Mouse (Mus musculus) hindbrain, postnatal 0 days (tissue): ENCODE data around the gene Rnaseh2b. TPM values are rescaled to one million over a fixed set of nuclear protein-coding genes. Genes with fewer than 3 reads are reported as not detected.
A peak's percentile ranks its signal among the peaks of the same experiment; 100 is the strongest.

Experiments used
- ATAC-seq: fragments of 200-750 bp; cut with Nextera tagmentation; 2 replicates; pipeline ENCODE4 v1.8.0; 2017; ENCODE audit warnings: mild to moderate bottlenecking, moderate TSS enrichment, moderate library complexity
- DNase-seq: peaks from one replicate; pipeline ENCODE4 v3.0.0-alpha.2; 2015; ENCODE audit warnings: low spot score
- H3K27ac ChIP-seq: fragments of 300-500 bp; sonication (generic); 2 replicates; pipeline ENCODE4 v1.5.1; 2014; ENCODE audit warnings: mild to moderate bottlenecking
- H3K27me3 ChIP-seq: fragments of 300-500 bp; sonication (generic); 2 replicates; pipeline ENCODE4 v1.6.1; 2014; ENCODE audit warnings: low read length, mixed read lengths; ENCODE audit not compliant: insufficient read depth
- H3K36me3 ChIP-seq: fragments of 300-500 bp; sonication (generic); 2 replicates; pipeline ENCODE4 v1.6.1; 2014; ENCODE audit warnings: low read length, mixed read lengths; ENCODE audit not compliant: insufficient read depth
- H3K4me1 ChIP-seq: fragments of 300-500 bp; sonication (generic); 2 replicates; pipeline ENCODE4 v1.6.1; 2014; ENCODE audit warnings: antibody characterized with exemption, low read length, mixed read lengths; ENCODE audit not compliant: insufficient read depth
- H3K4me2 ChIP-seq: fragments of 300-500 bp; sonication (generic); 2 replicates; pipeline ENCODE4 v1.6.1; 2014; ENCODE audit warnings: low read depth, mild to moderate bottlenecking, low read length, moderate library complexity, mixed read lengths
- H3K4me3 ChIP-seq: fragments of 300-500 bp; sonication (generic); 2 replicates; pipeline ENCODE4 v1.5.1; 2014; ENCODE audit warnings: low read length
- H3K9ac ChIP-seq: fragments of 300-500 bp; sonication (generic); replicated peaks from 2 replicates; pipeline ENCODE4 v1.6.1; 2014; ENCODE audit warnings: mild to moderate bottlenecking, low read length, moderate library complexity, mixed read lengths
- H3K9me3 ChIP-seq: fragments of 300-500 bp; sonication (generic); 2 replicates; pipeline ENCODE4 v1.6.1; 2016; ENCODE audit warnings: low read length, mixed read lengths
- CTCF ChIP-seq: IDR thresholded peaks from 2 replicates; pipeline ENCODE4 v1.5.1; 2016; ENCODE audit warnings: antibody characterized with exemption, control low read depth, low read depth
- WGBS: fragments of 180-500 bp; shearing (Covaris S2); extraction: QIAGEN DNeasy Blood & Tissue Kit; methylation state at CpG from one replicate; pipeline ENCODE4 v1.1.7; 2014; 5-methylcytosine and 5-hydroxymethylcytosine counted together
- polyA plus RNA-seq: library from polyadenylated mRNA; unstranded; fragments of >200 nt; fragmentation: Nextera tagmentation; extraction: Ambion mirVana; gene quantifications from 2 replicates; pipeline ENCODE4 v1.2.1, GENCODE M21; 2015
- total RNA-seq: library from RNA; depleted of rRNA; stranded (reverse); fragments of >200 nt; gene quantifications from 2 replicates; pipeline ENCODE4 v1.2.3, GENCODE M21; 2014; rRNA removed

Gene Rnaseh2b
- total RNA-seq = 20.4 and 22.3 TPM in 2 replicates
- polyA plus RNA-seq = 40.8 and 42.5 TPM in 2 replicates

GRCm38 (mm10) chr14:62292488-62293339, at the start of gene Rnaseh2b, which contains the start of gene Dleu7:
Rnaseh2b (plus strand) TSS chr14:62292589.
Dleu7 (minus strand) TSS chr14:62293047.
- Histone ChIP-seq H3K4me3 (peak within 1 kb of the TSS; percentile 62), H3K9me3 (no peaks in the 10 kb centered on the region), H3K27me3 (no peaks in the 10 kb centered on the region), H3K4me1 (peaks cover 9% of the 10 kb centered on the region; the same call in 1 of the 2 replicates), H3K4me2 (peak within 1 kb of the TSS; percentile 98), H3K9ac (peak within 1 kb of the TSS; percentile 82), H3K36me3 (no peaks in the 10 kb centered on the region), H3K27ac (peak within 1 kb of the TSS; percentile 65; the same call in 1 of the 2 replicates)
- TF ChIP-seq CTCF = 0 out of 2 replicates have a peak, but pooled peaks have one; percentile 5
- WGBS = under 1% methylated on average over 57 of the region's 60 CpGs
- DNase-seq (peak; percentile 71), ATAC-seq (peak; percentile 83)

- H3K9me3 ChIP-seq = no peaks in the 10 kb centered on the region
- H3K27ac ChIP-seq = no peak overlapping the region
- TF ChIP-seq CTCF = no peak
- no peaks in the 10 kb centered on the region for H3K36me3 ChIP-seq
- H3K27me3 ChIP-seq = no peaks in the 10 kb centered on the region
- no peaks in the 10 kb centered on the region for H3K4me1 ChIP-seq
- H3K9ac ChIP-seq = no peak overlapping the region
- ATAC-seq (no peak), DNase-seq (no peak)
- no peak overlapping the region for H3K4me3 ChIP-seq
- WGBS = 58% methylated on average over 2 of the region's 2 CpGs
- H3K4me2 ChIP-seq = no peak overlapping the region
Measured at GRCm38 (mm10) chr14:62243530-62243929, 48.9 kb upstream of the Rnaseh2b start.

GRCm38 (mm10) chr14:62245557-62245956, 46.8 kb upstream of the Rnaseh2b start:
- no peak for TF ChIP-seq CTCF
- 35% methylated on average over 4 of the region's 4 CpGs for WGBS
- Histone ChIP-seq H3K36me3 (no peaks in the 10 kb centered on the region), H3K4me1 (no peaks in the 10 kb centered on the region), H3K4me3 (no peak overlapping the region), H3K27ac (no peak overlapping the region), H3K9ac (no peak overlapping the region), H3K27me3 (no peaks in the 10 kb centered on the region), H3K9me3 (no peaks in the 10 kb centered on the region), H3K4me2 (no peak overlapping the region)
- ATAC-seq = no peak
- DNase-seq = no peak

GRCm38 (mm10) chr14:62248345-62248744, 44.0 kb upstream of the Rnaseh2b start:
- Histone ChIP-seq H3K9ac (no peak overlapping the region), H3K4me3 (no peak overlapping the region), H3K9me3 (no peaks in the 10 kb centered on the region), H3K27me3 (no peaks in the 10 kb centered on the region), H3K4me2 (no peak overlapping the region), H3K36me3 (no peaks in the 10 kb centered on the region), H3K27ac (no peak overlapping the region), H3K4me1 (no peaks in the 10 kb centered on the region)
- 70% methylated on average over 7 of the region's 7 CpGs for WGBS
- ATAC-seq (no peak), DNase-seq (no peak)
- no peak for TF ChIP-seq CTCF

GRCm38 (mm10) chr14:62248796-62249195, 43.6 kb upstream of the Rnaseh2b start:
- ATAC-seq = no peak
- Histone ChIP-seq H3K4me3 (no peak overlapping the region), H3K27me3 (no peaks in the 10 kb centered on the region), H3K27ac (no peak overlapping the region), H3K36me3 (no peaks in the 10 kb centered on the region), H3K9ac (no peak overlapping the region), H3K9me3 (no peaks in the 10 kb centered on the region), H3K4me2 (no peak overlapping the region), H3K4me1 (no peaks in the 10 kb centered on the region)
- DNase-seq = no peak
- no peak for TF ChIP-seq CTCF
- WGBS = 78% methylated on average over 10 of the region's 10 CpGs

GRCm38 (mm10) chr14:62249251-62249650, 43.1 kb upstream of the Rnaseh2b start:
- H3K36me3 ChIP-seq = no peaks in the 10 kb centered on the region
- no peaks in the 10 kb centered on the region for H3K27me3 ChIP-seq
- H3K4me3 ChIP-seq = no peak overlapping the region
- ATAC-seq = no peak
- no peaks in the 10 kb centered on the region for H3K9me3 ChIP-seq
- no peak overlapping the region for H3K4me2 ChIP-seq
- 98% methylated on average over 2 of the region's 2 CpGs for WGBS
- no peak for TF ChIP-seq CTCF
- no peak for DNase-seq
- H3K27ac ChIP-seq = no peak overlapping the region
- H3K4me1 ChIP-seq = no peaks in the 10 kb centered on the region
- H3K9ac ChIP-seq = no peak overlapping the region

- Histone ChIP-seq H3K9me3 (no peaks in the 10 kb centered on the region), H3K27me3 (no peaks in the 10 kb centered on the region), H3K4me1 (no peaks in the 10 kb centered on the region), H3K4me3 (no peak overlapping the region), H3K4me2 (no peak overlapping the region), H3K9ac (no peak overlapping the region), H3K27ac (no peak overlapping the region), H3K36me3 (no peaks in the 10 kb centered on the region)
- 53% methylated on average over 3 of the region's 3 CpGs for WGBS
- no peak for ATAC-seq
- DNase-seq = no peak
- TF ChIP-seq CTCF = no peak
Measured at GRCm38 (mm10) chr14:62250046-62250445, 42.3 kb upstream of the Rnaseh2b start.
